Mouse (Mus musculus) kidney, postnatal 25 days (tissue): ENCODE results near the gene Mpped2.

Experiments
- DNase-seq, 2 experiments: peaks; one replicate each; pipeline ENCODE4 v3.0.0; 2021; ENCODE audit warnings: mixed read lengths in 2 of 2

The Mpped2 gene

GRCm38 (mm10) chr2:106705664-106706063, 12.6 kb downstream of the Mpped2 start:
- no peak for DNase-seq

- DNase-seq = no peak
Measured at GRCm38 (mm10) chr2:106707136-106707535, 14.1 kb downstream of the Mpped2 start.

- no peak for DNase-seq
Measured at GRCm38 (mm10) chr2:106710862-106711477, 17.9 kb downstream of the Mpped2 start.

- no peak for DNase-seq
Measured at GRCm38 (mm10) chr2:106711506-106711905, 18.4 kb downstream of the Mpped2 start.

- DNase-seq = no peak
Measured at GRCm38 (mm10) chr2:106713151-106713550, 20.1 kb downstream of the Mpped2 start.

- DNase-seq = no peak
Measured at GRCm38 (mm10) chr2:106715674-106716364, 22.8 kb downstream of the Mpped2 start.

GRCm38 (mm10) chr2:106716365-106716717, 23.3 kb downstream of the Mpped2 start:
- no peak for DNase-seq

GRCm38 (mm10) chr2:106718888-106719287, 25.8 kb downstream of the Mpped2 start:
- DNase-seq = no peak

- no peak for DNase-seq
Measured at GRCm38 (mm10) chr2:106719434-106719833, 26.4 kb downstream of the Mpped2 start.

- no peak for DNase-seq
Measured at GRCm38 (mm10) chr2:106720644-106721043, 27.6 kb downstream of the Mpped2 start.

GRCm38 (mm10) chr2:106722020-106722419, 29.0 kb downstream of the Mpped2 start:
- no peak for DNase-seq

- DNase-seq = no peak
Measured at GRCm38 (mm10) chr2:106729951-106730564, 37.0 kb downstream of the Mpped2 start.

- DNase-seq = no peak
Measured at GRCm38 (mm10) chr2:106730608-106731007, 37.5 kb downstream of the Mpped2 start.

- DNase-seq = no peak
Measured at GRCm38 (mm10) chr2:106731478-106731877, 38.4 kb downstream of the Mpped2 start.

- DNase-seq = no peak
Measured at GRCm38 (mm10) chr2:106732171-106732570, 39.1 kb downstream of the Mpped2 start.

GRCm38 (mm10) chr2:106733396-106733795, 40.3 kb downstream of the Mpped2 start:
- DNase-seq = no peak

- DNase-seq = no peak
Measured at GRCm38 (mm10) chr2:106734004-106734403, 40.9 kb downstream of the Mpped2 start.

GRCm38 (mm10) chr2:106735211-106735610, 42.1 kb downstream of the Mpped2 start:
- no peak for DNase-seq

- DNase-seq = no peak
Measured at GRCm38 (mm10) chr2:106735792-106736359, 42.8 kb downstream of the Mpped2 start.

GRCm38 (mm10) chr2:106738951-106739350, 45.9 kb downstream of the Mpped2 start:
- DNase-seq = no peak

- DNase-seq = no peak
Measured at GRCm38 (mm10) chr2:106744086-106744485, 51.0 kb downstream of the Mpped2 start.

- DNase-seq = no peak
Measured at GRCm38 (mm10) chr2:106744601-106745000, 51.5 kb downstream of the Mpped2 start.

- DNase-seq = peak in 1 of 2 experiments; percentile 42
Measured at GRCm38 (mm10) chr2:106745364-106745763, 52.3 kb downstream of the Mpped2 start.

- DNase-seq = no peak
Measured at GRCm38 (mm10) chr2:106746211-106746610, 53.1 kb downstream of the Mpped2 start.
